Mouse (Mus musculus): Measurements from ENCODE around the gene Gm28998.
"Not testable (repeated sequence)": the region's sequence is repeated elsewhere in the genome, so short reads cannot be mapped to it uniquely, and the experiment has no call there.

The Gm28998 gene

GRCm38 (mm10) chrY:7253487-7253886 is at the start of gene Gm28998:
Gene Gm28998, plus strand, starts transcription at chrY:7253787.
- DNase-seq = not testable (repeated sequence)

All from kidney, postnatal 10 days (tissue).